Mouse (Mus musculus): ENCODE results near the gene Tas2r136. TPM values are rescaled to one million over a fixed set of nuclear protein-coding genes. Genes with fewer than 3 reads are reported as not detected.

Tas2r136 gene
- not detected for polyA plus RNA-seq (2014; fragmentation: Illumina TruSeq; extraction: RNeasy Lipid Tissue Mini Kit (QIAGEN cat#74804); ENCODE audit: low read depth, low replicate concordance)

DNA sequence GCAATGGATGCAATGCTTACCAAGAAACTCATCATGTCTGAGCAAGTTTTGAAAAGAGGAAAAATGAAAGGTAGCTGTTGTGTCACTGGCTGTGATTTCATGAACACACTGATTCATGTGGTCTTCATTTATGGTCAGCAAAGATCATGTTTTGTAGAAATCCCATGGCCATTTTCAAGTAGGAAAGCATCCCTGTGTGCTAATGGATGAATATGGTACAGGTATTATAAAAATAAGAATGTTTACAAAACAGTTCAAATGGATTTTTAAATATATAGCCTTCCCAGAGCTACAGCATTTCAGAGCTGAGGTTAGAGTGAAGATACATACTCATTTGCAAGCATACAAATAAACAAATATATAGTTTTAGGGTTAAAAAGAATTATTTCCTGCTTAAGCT, at the start of gene Tas2r136:
Tas2r136 (minus strand) TSS at position 101 of the 400 bp plus-strand sequence.

DNA sequence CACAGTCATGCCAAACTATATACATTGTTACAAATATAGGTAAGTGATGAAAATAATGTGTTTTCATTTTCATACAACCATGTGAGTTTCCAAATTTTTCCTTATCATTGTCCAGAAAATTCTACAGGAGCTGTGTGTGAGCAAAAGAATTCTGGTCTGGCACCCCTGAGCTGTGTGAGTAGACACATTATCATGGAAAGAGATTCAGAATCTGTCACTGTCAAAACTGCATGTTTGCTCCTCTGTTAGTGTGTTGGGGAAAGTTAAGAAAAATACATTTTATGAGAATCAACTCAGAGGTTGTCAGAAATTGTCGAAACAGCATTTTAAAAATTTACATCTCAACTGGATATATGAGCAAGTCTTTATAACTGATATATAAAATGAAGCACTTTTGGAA, 24.6 kb upstream of the Tas2r136 start, which contains the start of gene Tas2r117:
Tas2r117 (plus strand) TSS at position 301 of the 400 bp plus-strand sequence.

DNA sequence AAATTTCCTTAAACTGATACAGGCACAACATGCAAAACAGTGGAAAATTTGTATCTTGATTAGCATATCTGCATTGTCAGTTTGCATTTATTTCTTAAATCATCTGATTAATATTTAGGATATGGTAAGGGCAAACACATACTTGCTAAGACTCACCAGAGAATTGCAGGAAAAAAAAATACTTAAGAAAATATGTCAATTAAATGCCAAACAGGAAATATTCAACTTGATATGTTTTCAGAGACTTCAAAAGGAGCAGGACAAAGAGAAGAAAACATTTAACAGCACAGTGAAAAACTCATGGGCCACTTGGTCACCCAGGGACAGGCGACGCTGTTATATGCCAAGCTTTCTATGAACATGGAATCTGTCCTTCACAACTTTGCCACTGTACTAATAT, 16.1 kb downstream of the Tas2r136 start, which contains the start of gene Tas2r102:
Tas2r102 (plus strand) TSS at position 301 of the 400 bp plus-strand sequence.

DNA sequence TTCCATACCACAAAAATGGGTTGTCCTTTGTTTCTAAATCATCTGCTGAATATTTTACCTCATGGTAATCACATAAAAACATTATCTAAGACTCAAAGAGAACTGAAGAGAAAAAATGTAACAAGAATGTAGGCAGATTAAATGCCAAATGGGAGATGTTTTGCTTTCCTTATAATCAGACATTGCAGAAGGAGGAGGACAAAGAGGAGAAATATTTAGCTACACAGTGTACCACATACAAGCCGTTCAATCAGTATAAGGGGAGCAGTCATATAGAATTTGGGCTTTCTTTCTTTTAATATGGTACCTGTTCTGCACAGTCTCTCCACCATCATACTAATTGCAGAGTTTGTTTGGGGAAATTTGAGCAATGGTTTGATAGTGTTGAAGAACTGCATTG, 23.5 kb downstream of the Tas2r136 start, which contains the start of gene Tas2r124:
Tas2r124 (plus strand) TSS at position 301 of the 400 bp plus-strand sequence.

DNA sequence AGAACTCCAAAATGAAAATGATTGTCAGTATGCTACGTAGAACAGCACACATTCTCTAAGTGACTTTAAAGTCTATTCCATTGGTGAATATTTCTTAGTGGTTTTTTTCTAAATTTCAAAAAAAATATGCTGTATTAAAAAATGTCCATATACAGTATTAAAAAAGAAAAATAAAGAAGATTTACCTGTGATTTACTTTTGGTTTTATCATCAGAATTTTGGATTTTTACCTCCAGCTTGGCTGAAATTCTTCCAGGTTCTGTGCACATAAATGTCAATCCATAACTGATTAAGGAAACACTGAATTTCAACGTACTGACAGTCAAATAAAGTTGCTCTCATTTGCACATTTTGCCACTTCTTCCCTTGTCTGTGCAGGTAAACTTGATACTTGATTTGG, 40.0 kb downstream of the Tas2r136 start, which contains the start of gene Tas2r115:
Tas2r115 (minus strand) TSS at position 101 of the 400 bp plus-strand sequence.

Other genes with a start within 250 kb of the Tas2r136 start
- gene Prh1, start 208.4 kb downstream of the Tas2r136 start, polyA plus RNA-seq (2014; fragmentation: Illumina TruSeq; extraction: RNeasy Lipid Tissue Mini Kit (QIAGEN cat#74804); ENCODE audit: low read depth, low replicate concordance) = not detected
- gene Prp2, start 182.2 kb downstream of the Tas2r136 start, polyA plus RNA-seq (2014; fragmentation: Illumina TruSeq; extraction: RNeasy Lipid Tissue Mini Kit (QIAGEN cat#74804); ENCODE audit: low read depth, low replicate concordance) = not detected
- not detected for gene A630073D07Rik, start 126.6 kb downstream of the Tas2r136 start, polyA plus RNA-seq (2014; fragmentation: Illumina TruSeq; extraction: RNeasy Lipid Tissue Mini Kit (QIAGEN cat#74804); ENCODE audit: low read depth, low replicate concordance)
- not detected for gene Tas2r120, start 121.2 kb downstream of the Tas2r136 start, polyA plus RNA-seq (2014; fragmentation: Illumina TruSeq; extraction: RNeasy Lipid Tissue Mini Kit (QIAGEN cat#74804); ENCODE audit: low read depth, low replicate concordance)
- gene Tas2r121, start 77.2 kb downstream of the Tas2r136 start, polyA plus RNA-seq (2014; fragmentation: Illumina TruSeq; extraction: RNeasy Lipid Tissue Mini Kit (QIAGEN cat#74804); ENCODE audit: low read depth, low replicate concordance) = not detected
- gene Tas2r122, start 66.2 kb downstream of the Tas2r136 start, polyA plus RNA-seq (2014; fragmentation: Illumina TruSeq; extraction: RNeasy Lipid Tissue Mini Kit (QIAGEN cat#74804); ENCODE audit: low read depth, low replicate concordance) = not detected
- gene Tas2r115, start 40.1 kb downstream of the Tas2r136 start, polyA plus RNA-seq (2014; fragmentation: Illumina TruSeq; extraction: RNeasy Lipid Tissue Mini Kit (QIAGEN cat#74804); ENCODE audit: low read depth, low replicate concordance) = not detected
- not detected for gene Tas2r124, start 23.4 kb downstream of the Tas2r136 start, polyA plus RNA-seq (2014; fragmentation: Illumina TruSeq; extraction: RNeasy Lipid Tissue Mini Kit (QIAGEN cat#74804); ENCODE audit: low read depth, low replicate concordance)
- gene Tas2r102, start 16.0 kb downstream of the Tas2r136 start, polyA plus RNA-seq (2014; fragmentation: Illumina TruSeq; extraction: RNeasy Lipid Tissue Mini Kit (QIAGEN cat#74804); ENCODE audit: low read depth, low replicate concordance) = not detected
- not detected for gene Tas2r117, start 24.7 kb upstream of the Tas2r136 start, polyA plus RNA-seq (2014; fragmentation: Illumina TruSeq; extraction: RNeasy Lipid Tissue Mini Kit (QIAGEN cat#74804); ENCODE audit: low read depth, low replicate concordance)
- not detected for gene Tas2r123, start 69.0 kb upstream of the Tas2r136 start, polyA plus RNA-seq (2014; fragmentation: Illumina TruSeq; extraction: RNeasy Lipid Tissue Mini Kit (QIAGEN cat#74804); ENCODE audit: low read depth, low replicate concordance)
- gene Tas2r116, start 77.3 kb upstream of the Tas2r136 start, polyA plus RNA-seq (2014; fragmentation: Illumina TruSeq; extraction: RNeasy Lipid Tissue Mini Kit (QIAGEN cat#74804); ENCODE audit: low read depth, low replicate concordance) = not detected
- not detected for gene Tas2r110, start 89.8 kb upstream of the Tas2r136 start, polyA plus RNA-seq (2014; fragmentation: Illumina TruSeq; extraction: RNeasy Lipid Tissue Mini Kit (QIAGEN cat#74804); ENCODE audit: low read depth, low replicate concordance)
- gene Tas2r113, start 114.8 kb upstream of the Tas2r136 start, polyA plus RNA-seq (2014; fragmentation: Illumina TruSeq; extraction: RNeasy Lipid Tissue Mini Kit (QIAGEN cat#74804); ENCODE audit: low read depth, low replicate concordance) = not detected
- not detected for gene Tas2r125, start 131.5 kb upstream of the Tas2r136 start, polyA plus RNA-seq (2014; fragmentation: Illumina TruSeq; extraction: RNeasy Lipid Tissue Mini Kit (QIAGEN cat#74804); ENCODE audit: low read depth, low replicate concordance)
- not detected for gene Tas2r129, start 172.9 kb upstream of the Tas2r136 start, polyA plus RNA-seq (2014; fragmentation: Illumina TruSeq; extraction: RNeasy Lipid Tissue Mini Kit (QIAGEN cat#74804); ENCODE audit: low read depth, low replicate concordance)
- not detected for gene Tas2r131, start 179.8 kb upstream of the Tas2r136 start, polyA plus RNA-seq (2014; fragmentation: Illumina TruSeq; extraction: RNeasy Lipid Tissue Mini Kit (QIAGEN cat#74804); ENCODE audit: low read depth, low replicate concordance)
- not detected for gene Tas2r109, start 202.8 kb upstream of the Tas2r136 start, polyA plus RNA-seq (2014; fragmentation: Illumina TruSeq; extraction: RNeasy Lipid Tissue Mini Kit (QIAGEN cat#74804); ENCODE audit: low read depth, low replicate concordance)